Mouse (Mus musculus) stomach, postnatal 0 days (tissue): ENCODE data around the gene Pck1. TPM values are rescaled to one million over a fixed set of nuclear protein-coding genes. Genes with fewer than 3 reads are reported as not detected.

Experiments used
- ATAC-seq: fragments of 200-750 bp; cut with Nextera tagmentation; 2 replicates; pipeline ENCODE4 v1.8.0; 2017; ENCODE audit not compliant: low FRiP score, low TSS enrichment
- DNase-seq: peaks from one replicate; pipeline ENCODE4 v3.0.0-alpha.2; 2016; ENCODE audit warnings: low spot score
- H3K27ac ChIP-seq: fragments of 300-500 bp; sonication (generic); replicated peaks from 2 replicates; pipeline ENCODE4 v1.5.1; 2014; ENCODE audit warnings: mild to moderate bottlenecking, control low read depth
- H3K27me3 ChIP-seq: fragments of 300-500 bp; sonication (generic); 2 replicates; pipeline ENCODE4 v1.6.1; 2014; ENCODE audit warnings: low read length; ENCODE audit not compliant: control insufficient read depth, insufficient read depth
- H3K36me3 ChIP-seq: fragments of 300-500 bp; sonication (generic); 2 replicates; pipeline ENCODE4 v1.6.1; 2014; ENCODE audit warnings: low read length, mixed read lengths; ENCODE audit not compliant: control insufficient read depth, insufficient read depth
- H3K4me1 ChIP-seq: fragments of 300-500 bp; sonication (generic); replicated peaks from 2 replicates; pipeline ENCODE4 v1.6.1; 2014; ENCODE audit warnings: antibody characterized with exemption; ENCODE audit not compliant: control insufficient read depth, insufficient read depth
- H3K4me2 ChIP-seq: fragments of 300-500 bp; sonication (generic); replicated peaks from 2 replicates; pipeline ENCODE4 v1.6.1; 2014; ENCODE audit warnings: low read depth, mild to moderate bottlenecking, control low read depth, moderate library complexity
- H3K4me3 ChIP-seq: fragments of 300-500 bp; sonication (generic); 2 replicates; pipeline ENCODE4 v1.5.1; 2014; ENCODE audit warnings: low read depth, low read length, control low read depth
- H3K9ac ChIP-seq: fragments of 300-500 bp; sonication (generic); 2 replicates; pipeline ENCODE4 v1.6.1; 2014; ENCODE audit warnings: mild to moderate bottlenecking, low read length, control low read depth, mixed read lengths
- H3K9me3 ChIP-seq: fragments of 300-500 bp; sonication (generic); 2 replicates; pipeline ENCODE4 v1.6.1; 2016; ENCODE audit warnings: low read length; ENCODE audit not compliant: control insufficient read depth
- CTCF ChIP-seq: IDR thresholded peaks from 2 replicates; pipeline ENCODE4 v1.5.1; 2016; ENCODE audit warnings: antibody characterized with exemption, low read depth, mild to moderate bottlenecking, moderate library complexity
- EP300 ChIP-seq: optimal IDR thresholded peaks from 2 replicates; pipeline ENCODE3; 2016; ENCODE audit warnings: antibody characterized with exemption
- WGBS: fragments of 180-500 bp; shearing (Covaris S2); extraction: QIAGEN DNeasy Blood & Tissue Kit; methylation state at CpG from one replicate; pipeline ENCODE4 v1.1.7; 2014; 5-methylcytosine and 5-hydroxymethylcytosine counted together
- polyA plus RNA-seq: library from polyadenylated mRNA; unstranded; fragments of >200 nt; fragmentation: Nextera tagmentation; extraction: Ambion mirVana; gene quantifications from 2 replicates; pipeline ENCODE4 v1.2.1, GENCODE M21; 2015

Pck1 gene
- polyA plus RNA-seq, 1 experiment from 2014 or later, result 0.59 TPM

DNA sequence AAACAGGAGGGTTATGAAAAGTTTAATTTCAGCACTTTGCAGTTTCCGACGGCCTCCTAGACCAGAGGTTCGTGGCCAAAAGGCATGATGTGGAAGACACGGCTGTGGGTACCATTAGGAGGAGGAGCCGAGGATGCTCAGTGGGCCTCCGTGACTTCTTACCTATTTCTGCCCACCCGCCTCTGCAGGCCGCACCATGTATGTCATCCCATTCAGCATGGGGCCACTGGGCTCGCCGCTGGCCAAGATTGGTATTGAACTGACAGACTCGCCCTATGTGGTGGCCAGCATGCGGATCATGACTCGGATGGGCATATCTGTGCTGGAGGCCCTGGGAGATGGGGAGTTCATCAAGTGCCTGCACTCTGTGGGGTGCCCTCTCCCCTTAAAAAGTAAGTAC is 1.7 kb downstream of the Pck1 start:
- DNase-seq, result no peak
- H3K27me3 ChIP-seq, result no peaks in the 10 kb centered on the region
- no peak overlapping the region for H3K9ac ChIP-seq
- no peak overlapping the region for H3K4me2 ChIP-seq
- H3K36me3 ChIP-seq, result no peaks in the 10 kb centered on the region
- H3K27ac ChIP-seq, result no peak overlapping the region
- ATAC-seq, result no peak
- 88% methylated on average over 13 of the region's 13 CpGs for WGBS
- H3K4me1 ChIP-seq, result no peaks in the 10 kb centered on the region
- H3K9me3 ChIP-seq, result no peaks in the 10 kb centered on the region
- TF ChIP-seq EP300 (no peak), CTCF (no peak)
- no peak overlapping the region for H3K4me3 ChIP-seq

DNA sequence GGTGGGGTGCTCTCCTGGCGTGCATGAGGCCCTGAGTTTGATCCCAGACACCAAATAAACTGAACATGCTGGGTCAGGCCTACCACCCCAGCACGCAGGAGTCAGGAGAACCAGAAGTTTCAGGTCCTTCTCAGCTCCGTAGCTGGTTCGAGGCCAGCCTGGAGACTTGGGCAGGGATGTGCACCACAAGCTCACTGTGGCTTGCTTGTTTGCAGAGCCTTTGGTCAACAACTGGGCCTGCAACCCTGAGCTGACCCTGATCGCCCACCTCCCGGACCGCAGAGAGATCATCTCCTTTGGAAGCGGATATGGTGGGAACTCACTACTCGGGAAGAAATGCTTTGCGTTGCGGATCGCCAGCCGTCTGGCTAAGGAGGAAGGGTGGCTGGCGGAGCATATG is 2.1 kb downstream of the Pck1 start:
- Histone ChIP-seq H3K27ac (no peak overlapping the region), H3K27me3 (no peaks in the 10 kb centered on the region), H3K4me3 (no peak overlapping the region), H3K4me2 (no peak overlapping the region), H3K36me3 (no peaks in the 10 kb centered on the region), H3K9me3 (no peaks in the 10 kb centered on the region), H3K4me1 (0 out of 2 replicates have a peak, but pooled peaks cover 2% of the 10 kb centered on the region), H3K9ac (no peak overlapping the region)
- WGBS, result 88% methylated on average over 14 of the region's 14 CpGs
- DNase-seq, result no peak
- TF ChIP-seq EP300 (no peak), CTCF (no peak)
- no peak for ATAC-seq

DNA sequence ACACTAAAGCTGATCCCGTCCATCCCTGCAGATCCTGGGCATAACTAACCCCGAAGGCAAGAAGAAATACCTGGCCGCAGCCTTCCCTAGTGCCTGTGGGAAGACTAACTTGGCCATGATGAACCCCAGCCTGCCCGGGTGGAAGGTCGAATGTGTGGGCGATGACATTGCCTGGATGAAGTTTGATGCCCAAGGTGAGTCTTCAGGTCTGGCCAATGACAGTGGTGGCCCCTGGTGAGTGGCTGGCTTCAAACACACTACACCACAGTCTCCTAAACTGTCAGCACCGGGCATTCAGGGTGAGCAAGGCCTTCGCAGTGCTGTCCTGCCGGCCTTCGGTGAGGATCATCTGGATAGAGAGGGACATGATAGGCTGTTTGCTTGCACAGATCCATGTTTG is 3.1 kb downstream of the Pck1 start:
- no peak overlapping the region for H3K4me2 ChIP-seq
- no peak overlapping the region for H3K27ac ChIP-seq
- no peaks in the 10 kb centered on the region for H3K27me3 ChIP-seq
- WGBS, result 93% methylated on average over 10 of the region's 10 CpGs
- H3K4me3 ChIP-seq, result no peak overlapping the region
- H3K36me3 ChIP-seq, result no peaks in the 10 kb centered on the region
- H3K9me3 ChIP-seq, result no peaks in the 10 kb centered on the region
- no peak overlapping the region for H3K9ac ChIP-seq
- no peak for TF ChIP-seq CTCF
- ATAC-seq, result no peak
- DNase-seq, result no peak
- H3K4me1 ChIP-seq, result 0 out of 2 replicates have a peak, but pooled peaks cover 2% of the 10 kb centered on the region

DNA sequence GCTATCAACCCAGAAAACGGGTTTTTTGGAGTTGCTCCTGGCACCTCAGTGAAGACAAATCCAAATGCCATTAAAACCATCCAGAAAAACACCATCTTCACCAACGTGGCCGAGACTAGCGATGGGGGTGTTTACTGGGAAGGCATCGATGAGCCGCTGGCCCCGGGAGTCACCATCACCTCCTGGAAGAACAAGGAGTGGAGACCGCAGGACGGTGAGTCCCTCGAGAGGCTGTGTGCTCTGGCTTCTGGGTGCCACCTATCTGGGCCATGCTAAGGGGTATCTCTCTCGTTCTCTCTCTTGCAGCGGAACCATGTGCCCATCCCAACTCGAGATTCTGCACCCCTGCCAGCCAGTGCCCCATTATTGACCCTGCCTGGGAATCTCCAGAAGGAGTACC is 4.1 kb downstream of the Pck1 start:
- Histone ChIP-seq H3K27ac (no peak overlapping the region), H3K27me3 (no peaks in the 10 kb centered on the region), H3K4me2 (no peak overlapping the region), H3K4me1 (0 out of 2 replicates have a peak, but pooled peaks cover 2% of the 10 kb centered on the region), H3K36me3 (no peaks in the 10 kb centered on the region), H3K9ac (no peak overlapping the region), H3K4me3 (no peak overlapping the region), H3K9me3 (no peaks in the 10 kb centered on the region)
- no peak for DNase-seq
- TF ChIP-seq CTCF (no peak), EP300 (no peak)
- WGBS, result 85% methylated on average over 13 of the region's 13 CpGs
- no peak for ATAC-seq

DNA sequence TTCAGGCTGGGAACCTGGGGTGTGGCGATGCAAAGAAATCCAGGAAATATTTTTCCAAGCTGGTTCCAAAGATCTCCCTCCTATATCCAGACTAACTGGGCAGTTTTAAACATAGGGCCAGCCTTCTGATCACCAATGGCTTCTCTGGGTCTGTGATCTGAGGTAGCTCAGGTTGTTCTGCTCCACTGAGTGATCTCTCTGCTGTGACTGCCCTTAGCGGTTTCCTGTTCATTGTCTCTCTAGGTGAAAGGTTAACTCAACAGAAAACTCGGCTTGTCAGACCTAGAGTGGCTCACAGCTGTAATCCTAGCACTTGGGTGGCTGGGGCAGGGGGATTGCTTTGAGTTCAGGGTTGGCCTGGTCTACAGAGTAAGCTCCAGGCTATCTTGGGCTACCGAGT is 4.5 kb downstream of the Pck1 start:
- Histone ChIP-seq H3K36me3 (no peaks in the 10 kb centered on the region), H3K9ac (no peak overlapping the region), H3K27ac (no peak overlapping the region), H3K9me3 (no peaks in the 10 kb centered on the region), H3K27me3 (no peaks in the 10 kb centered on the region), H3K4me1 (0 out of 2 replicates have a peak, but pooled peaks cover 2% of the 10 kb centered on the region), H3K4me2 (no peak overlapping the region), H3K4me3 (no peak overlapping the region)
- 53% methylated on average over 4 of the region's 4 CpGs for WGBS
- TF ChIP-seq EP300 (no peak), CTCF (no peak)
- DNase-seq (no peak), ATAC-seq (no peak)

DNA sequence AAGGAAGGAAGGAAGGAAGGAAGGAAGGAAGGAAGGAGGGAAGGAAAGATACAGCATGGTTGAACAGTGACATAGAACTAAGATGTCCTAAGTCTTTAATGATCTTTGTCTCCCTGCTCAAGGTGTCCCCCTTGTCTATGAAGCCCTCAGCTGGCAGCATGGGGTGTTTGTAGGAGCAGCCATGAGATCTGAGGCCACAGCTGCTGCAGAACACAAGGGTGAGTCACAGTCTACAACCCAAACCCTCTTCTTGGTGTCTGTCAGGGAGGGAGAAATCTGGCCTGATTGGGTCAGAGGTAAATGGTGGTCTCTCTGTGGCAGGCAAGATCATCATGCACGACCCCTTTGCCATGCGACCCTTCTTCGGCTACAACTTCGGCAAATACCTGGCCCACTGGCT is 5.0 kb downstream of the Pck1 start:
- H3K4me1 ChIP-seq, result 0 out of 2 replicates have a peak, but pooled peaks cover 2% of the 10 kb centered on the region
- ATAC-seq (no peak), DNase-seq (no peak)
- no peak overlapping the region for H3K4me2 ChIP-seq
- H3K36me3 ChIP-seq, result no peaks in the 10 kb centered on the region
- no peaks in the 10 kb centered on the region for H3K9me3 ChIP-seq
- 91% methylated on average over 4 of the region's 4 CpGs for WGBS
- H3K27ac ChIP-seq, result no peak overlapping the region
- H3K9ac ChIP-seq, result no peak overlapping the region
- no peaks in the 10 kb centered on the region for H3K27me3 ChIP-seq
- no peak for TF ChIP-seq EP300
- no peak for TF ChIP-seq CTCF
- no peak overlapping the region for H3K4me3 ChIP-seq
